ENCODE assay signal across 9 mouse cellular contexts in genomic region chr11:64968507-64968906, GRCm38 (mm10). TPM values are rescaled to one million over a fixed set of nuclear protein-coding genes. Genes with fewer than 3 reads are reported as not detected.
A peak's percentile ranks its signal among the peaks of the same experiment; 100 is the strongest.
DNase-seq lines count a peak whose midpoint lies in the region; ATAC-seq and TF ChIP-seq lines count a peak whose summit lies in the region.
"Had no signal": no experiment of that assay in that cellular context is flagged by ENCODE, and none has a peak within 500 bp of the region (broad histone marks: within the 10 kb centered on the region; RNA-seq: fewer than 3 reads in every experiment).

No protein-coding gene starts in this region.

- no peak overlapping the region for H3K9ac ChIP-seq in heart, embryonic 11.5 days (ENCODE audit: low read depth, low read length)
- no peak overlapping the region for H3K9ac ChIP-seq in kidney, postnatal 0 days (ENCODE audit: low read depth, low read length)
- H3K9ac ChIP-seq: heart, embryonic 13.5 days had no signal

- no peaks in the 10 kb centered on the region for H3K9me3 ChIP-seq in E14TG2a.4 (ENCODE audit: low read length)
- no peaks in the 10 kb centered on the region for H3K9me3 ChIP-seq in heart, embryonic 11.5 days (replicated peaks; ENCODE audit: control insufficient read depth, low read length)
- no peaks in the 10 kb centered on the region for H3K9me3 ChIP-seq in kidney, postnatal 0 days (replicated peaks; ENCODE audit: low read length)
- H3K9me3 ChIP-seq: heart, embryonic 13.5 days had no signal

- H3K4me3 ChIP-seq in E14TG2a.4 (replicated peaks; ENCODE audit: low read length) = no peak overlapping the region
- no peak overlapping the region for H3K4me3 ChIP-seq in bone marrow macrophage, adult 2 months (ENCODE audit: insufficient read depth, low read length)
- H3K4me3 ChIP-seq in heart, embryonic 11.5 days (ENCODE audit: low read depth, low read length) = no peak overlapping the region
- H3K4me3 ChIP-seq in kidney, postnatal 0 days (replicated peaks; ENCODE audit: low read depth, low read length) = no peak overlapping the region
- H3K4me3 ChIP-seq: heart, embryonic 13.5 days had no signal

- no peaks in the 10 kb centered on the region for H3K4me1 ChIP-seq in E14TG2a.4 (replicated peaks; ENCODE audit: low read depth, low read length)
- H3K4me1 ChIP-seq in bone marrow macrophage, adult 2 months (ENCODE audit: control insufficient read depth, insufficient read depth, low read length) = no peaks in the 10 kb centered on the region
- no peaks in the 10 kb centered on the region for H3K4me1 ChIP-seq in heart, embryonic 11.5 days (ENCODE audit: control insufficient read depth, insufficient read depth, low read length)
- no peaks in the 10 kb centered on the region for H3K4me1 ChIP-seq in kidney, postnatal 0 days (replicated peaks; ENCODE audit: insufficient read depth, low read length)

- H3K27me3 ChIP-seq in E14TG2a.4 (ENCODE audit: insufficient read depth, low read length) = peaks cover 5% of the 10 kb centered on the region
- H3K27me3 ChIP-seq in heart, embryonic 11.5 days (ENCODE audit: control insufficient read depth, insufficient read depth, low read length) = peaks cover 2% of the 10 kb centered on the region; the same call in 1 of the 2 replicates
- no peaks in the 10 kb centered on the region for H3K27me3 ChIP-seq in kidney, postnatal 0 days (ENCODE audit: insufficient read depth, low read length)

- no peak overlapping the region for H3K4me2 ChIP-seq in heart, embryonic 11.5 days
- no peak overlapping the region for H3K4me2 ChIP-seq in kidney, postnatal 0 days (ENCODE audit: low read length)
- H3K4me2 ChIP-seq: heart, embryonic 13.5 days had no signal

- WGBS in heart, embryonic 11.5 days (ENCODE audit: insufficient replicate concordance) = 15% methylated on average over 3 of the region's 3 CpGs
- WGBS in kidney, postnatal 0 days = 8% methylated on average over 3 of the region's 3 CpGs

- 0 out of 2 replicates have a peak, but pooled peaks have one; percentile 46 for ATAC-seq in erythroid progenitor cell, adult 5-6 weeks (replicated peaks; ENCODE audit: low FRiP score, poor library complexity, severe bottlenecking)
- ATAC-seq in heart, embryonic 11.5 days (replicated peaks; ENCODE audit: insufficient number of reproducible peaks, low FRiP score, low TSS enrichment) = 0 out of 2 replicates have a peak, but pooled peaks have one; percentile 31
- ATAC-seq in kidney, postnatal 0 days (replicated peaks; ENCODE audit: low FRiP score, low read depth) = peak; percentile 74; the same call in 1 of the 2 replicates

- H3K27ac ChIP-seq in bone marrow macrophage, adult 2 months (ENCODE audit: insufficient read depth, low read depth, low read length) = no peak overlapping the region
- H3K27ac ChIP-seq in heart, embryonic 11.5 days (ENCODE audit: low read depth, low read length) = no peak overlapping the region
- no peak overlapping the region for H3K27ac ChIP-seq in kidney, postnatal 0 days
- H3K27ac ChIP-seq: heart, embryonic 13.5 days had no signal

- no peak for TF ChIP-seq POLR2A in bone marrow macrophage, adult 2 months (IDR thresholded peaks at IDR 0.05; ENCODE audit: borderline replicate concordance, low read depth, low read length)

- no peaks in the 10 kb centered on the region for H3K36me3 ChIP-seq in E14TG2a.4 (ENCODE audit: insufficient read depth, low read length)
- H3K36me3 ChIP-seq in heart, embryonic 11.5 days (ENCODE audit: control insufficient read depth, insufficient read depth, low read length) = no peaks in the 10 kb centered on the region
- no peaks in the 10 kb centered on the region for H3K36me3 ChIP-seq in kidney, postnatal 0 days (ENCODE audit: insufficient read depth, low read length)
- H3K36me3 ChIP-seq: heart, embryonic 13.5 days had no signal

- TF ChIP-seq CTCF in E14TG2a.4 (conservative IDR thresholded peaks at IDR 0.05; ENCODE audit: low read length) = peak; percentile 58
- TF ChIP-seq CTCF in bone marrow macrophage, adult 2 months (IDR thresholded peaks at IDR 0.05; ENCODE audit: low read depth, low read length) = 0 out of 2 replicates have a peak, but pooled peaks have one; percentile 28
- peak; percentile 91 for TF ChIP-seq CTCF in kidney, postnatal 0 days (IDR thresholded peaks at IDR 0.05; ENCODE audit: low read depth)

- DNase-seq in kidney, postnatal 0 days (ENCODE audit: low spot score) = peak; percentile 90
- DNase-seq in liver = peak; percentile 69
- peak; percentile 26 for DNase-seq in naive thymus-derived CD4-positive, alpha-beta T cell, adult 2 months (ENCODE audit: low read depth)
- peak; percentile 36 for DNase-seq in thymus, postnatal 0 days (ENCODE audit: low spot score)

RNA-seq across cellular contexts. Expression of gene Elac2, which starts 10.3 kb away (rescaled TPM):
- 9.1 and 9.4 TPM in 2 replicates for polyA plus RNA-seq in bone marrow macrophage, adult 2 months (2012; ENCODE audit: insufficient read depth, insufficient read length, missing spikeins)
- 6.7 and 7.6 TPM in 2 replicates for total RNA-seq in erythroid progenitor cell, adult 5-6 weeks (2015; ENCODE audit: low replicate concordance)
- 4.8 and 11.0 TPM in 2 replicates for total RNA-seq in erythroid progenitor cell, adult 5-6 weeks (2017; ENCODE audit: low replicate concordance)
- polyA plus RNA-seq in heart, embryonic 11.5 days (2014; fragmentation: Nextera tagmentation; extraction: Ambion mirVana) = 22.6 and 26.0 TPM in 2 replicates
- 19.5 and 21.4 TPM in 2 replicates for polyA plus RNA-seq in kidney, postnatal 0 days (2015; fragmentation: Nextera tagmentation; extraction: Ambion mirVana)
- polyA plus RNA-seq in thymus, postnatal 0 days (2015; fragmentation: Nextera tagmentation; extraction: Ambion mirVana) = 24.5 and 26.9 TPM in 2 replicates

Comparison
In these comparisons a context has a peak if more than half of its experiments do, and no peak if none do; other contexts are left out.
1. CTCF ChIP-seq: peak in every context shown above with its lines; median percentile 91 in kidney, postnatal 0 days; 58 in E14TG2a.4; 28 in bone marrow macrophage, adult 2 months.
2. DNase-seq: peak in every context shown above with its lines; median percentile 90 in kidney, postnatal 0 days; 69 in liver; 36 in thymus, postnatal 0 days; 26 in naive thymus-derived CD4-positive, alpha-beta T cell, adult 2 months.